Mouse (Mus musculus) kidney, postnatal 0 days (tissue): Measurements from ENCODE around the gene Atg7. TPM values are rescaled to one million over a fixed set of nuclear protein-coding genes. Genes with fewer than 3 reads are reported as not detected.

ENCODE experiments used
- ATAC-seq: fragments of 200-750 bp; cut with Nextera tagmentation; replicated peaks from 2 replicates; pipeline ENCODE4 v1.8.0; 2017; ENCODE audit warnings: low read depth, moderate number of reproducible peaks, moderate TSS enrichment, moderate library complexity; ENCODE audit not compliant: low FRiP score
- DNase-seq: peaks from one replicate; pipeline ENCODE4 v3.0.0-alpha.2; 2016; ENCODE audit warnings: low spot score
- H3K27ac ChIP-seq: fragments of 300-500 bp; sonication (generic); 2 replicates; pipeline ENCODE4 v1.5.1; 2014; ENCODE audit warnings: mild to moderate bottlenecking
- H3K27me3 ChIP-seq: fragments of 300-500 bp; sonication (generic); 2 replicates; pipeline ENCODE4 v1.6.1; 2014; ENCODE audit warnings: low read length, mixed read lengths; ENCODE audit not compliant: insufficient read depth
- H3K36me3 ChIP-seq: fragments of 300-500 bp; sonication (generic); 2 replicates; pipeline ENCODE4 v1.6.1; 2014; ENCODE audit warnings: low read length, mixed read lengths; ENCODE audit not compliant: insufficient read depth
- H3K4me1 ChIP-seq: fragments of 300-500 bp; sonication (generic); replicated peaks from 2 replicates; pipeline ENCODE4 v1.6.1; 2014; ENCODE audit warnings: antibody characterized with exemption, low read length, mixed read lengths; ENCODE audit not compliant: insufficient read depth
- H3K4me2 ChIP-seq: fragments of 300-500 bp; sonication (generic); 2 replicates; pipeline ENCODE4 v1.6.1; 2014; ENCODE audit warnings: mild to moderate bottlenecking, low read length, moderate library complexity, mixed read lengths
- H3K4me3 ChIP-seq: fragments of 300-500 bp; sonication (generic); replicated peaks from 2 replicates; pipeline ENCODE4 v1.5.1; 2014; ENCODE audit warnings: low read depth, low read length
- H3K9ac ChIP-seq: fragments of 300-500 bp; sonication (generic); 2 replicates; pipeline ENCODE4 v1.6.1; 2014; ENCODE audit warnings: low read depth, low read length
- H3K9me3 ChIP-seq: fragments of 300-500 bp; sonication (generic); replicated peaks from 2 replicates; pipeline ENCODE4 v1.6.1; 2016; ENCODE audit warnings: low read length, inconsistent platforms, mixed read lengths
- CTCF ChIP-seq: IDR thresholded peaks from 2 replicates; pipeline ENCODE4 v1.5.1; 2016; ENCODE audit warnings: antibody characterized with exemption, low read depth, mild to moderate bottlenecking, moderate library complexity
- WGBS: fragments of 180-500 bp; shearing (Covaris S2); extraction: QIAGEN DNeasy Blood & Tissue Kit; methylation state at CpG from one replicate; pipeline ENCODE4 v1.1.7; 2014; 5-methylcytosine and 5-hydroxymethylcytosine counted together
- polyA plus RNA-seq: library from polyadenylated mRNA; unstranded; fragments of >200 nt; fragmentation: Nextera tagmentation; extraction: Ambion mirVana; gene quantifications from 2 replicates; pipeline ENCODE4 v1.2.1, GENCODE M21; 2015

Gene Atg7
- polyA plus RNA-seq, 1 experiment from 2014 or later = 19.7 TPM

- WGBS = 35% methylated on average over 1 of the region's 1 CpGs
- DNase-seq (no peak), ATAC-seq (no peak)
- Histone ChIP-seq H3K27me3 (no peaks in the 10 kb centered on the region), H3K27ac (no peak overlapping the region), H3K9me3 (no peaks in the 10 kb centered on the region), H3K36me3 (no peaks in the 10 kb centered on the region), H3K4me1 (no peaks in the 10 kb centered on the region; the same call in 1 of the 2 replicates), H3K9ac (no peak overlapping the region), H3K4me2 (no peak overlapping the region), H3K4me3 (no peak overlapping the region)
- no peak for TF ChIP-seq CTCF
Observed at GRCm38 (mm10) chr6:114809431-114809811, 166.5 kb downstream of the Atg7 start.

- ATAC-seq = no peak
- TF ChIP-seq CTCF = no peak
Observed at GRCm38 (mm10) chr6:114812322-114812721, 169.4 kb downstream of the Atg7 start.

GRCm38 (mm10) chr6:114812779-114813178, 169.9 kb downstream of the Atg7 start:
- Histone ChIP-seq H3K4me2 (no peak overlapping the region), H3K36me3 (no peaks in the 10 kb centered on the region), H3K27ac (no peak overlapping the region), H3K4me1 (no peaks in the 10 kb centered on the region; the same call in 1 of the 2 replicates), H3K27me3 (no peaks in the 10 kb centered on the region), H3K9ac (no peak overlapping the region), H3K9me3 (no peaks in the 10 kb centered on the region), H3K4me3 (no peak overlapping the region)
- no peak for TF ChIP-seq CTCF
- ATAC-seq (no peak), DNase-seq (no peak)
- 81% methylated on average over 4 of the region's 4 CpGs for WGBS

More at GRCm38 (mm10) chr6:114812322-114812721, 169.4 kb downstream of the Atg7 start:
- Histone ChIP-seq H3K4me3 (no peak overlapping the region), H3K9me3 (no peaks in the 10 kb centered on the region), H3K9ac (no peak overlapping the region), H3K4me1 (no peaks in the 10 kb centered on the region; the same call in 1 of the 2 replicates), H3K36me3 (no peaks in the 10 kb centered on the region), H3K27me3 (no peaks in the 10 kb centered on the region), H3K4me2 (no peak overlapping the region), H3K27ac (no peak overlapping the region)
- 82% methylated on average over 5 of the region's 5 CpGs for WGBS
- no peak for DNase-seq

- peaks cover 8% of the 10 kb centered on the region; the same call in 1 of the 2 replicates for H3K4me1 ChIP-seq
- no peak overlapping the region for H3K9ac ChIP-seq
- no peaks in the 10 kb centered on the region for H3K9me3 ChIP-seq
- no peaks in the 10 kb centered on the region for H3K36me3 ChIP-seq
- no peak for ATAC-seq
- no peak for TF ChIP-seq CTCF
- no peak overlapping the region for H3K4me3 ChIP-seq
- H3K4me2 ChIP-seq = no peak overlapping the region
- H3K27ac ChIP-seq = no peak overlapping the region
- DNase-seq = peak; percentile 42
- 44% methylated on average over 6 of the region's 6 CpGs for WGBS
- no peaks in the 10 kb centered on the region for H3K27me3 ChIP-seq
Observed at GRCm38 (mm10) chr6:114814199-114814881, 171.4 kb downstream of the Atg7 start.

- peaks cover 8% of the 10 kb centered on the region; the same call in 1 of the 2 replicates for H3K4me1 ChIP-seq
- WGBS = 95% methylated on average over 5 of the region's 5 CpGs
- peak; percentile 56 for TF ChIP-seq CTCF
- DNase-seq (no peak), ATAC-seq (no peak)
- no peaks in the 10 kb centered on the region for H3K9me3 ChIP-seq
- H3K27me3 ChIP-seq = no peaks in the 10 kb centered on the region
- no peaks in the 10 kb centered on the region for H3K36me3 ChIP-seq
- H3K4me3 ChIP-seq = no peak overlapping the region
- no peak overlapping the region for H3K27ac ChIP-seq
- H3K4me2 ChIP-seq = no peak overlapping the region
- H3K9ac ChIP-seq = no peak overlapping the region
Observed at GRCm38 (mm10) chr6:114814882-114815650, 172.2 kb downstream of the Atg7 start.

- Histone ChIP-seq H3K9ac (no peak overlapping the region), H3K9me3 (no peaks in the 10 kb centered on the region), H3K4me1 (peaks cover 8% of the 10 kb centered on the region; the same call in 1 of the 2 replicates), H3K4me2 (no peak overlapping the region), H3K27ac (peak overlapping the region; percentile 55; the same call in 1 of the 2 replicates), H3K4me3 (no peak overlapping the region), H3K27me3 (no peaks in the 10 kb centered on the region), H3K36me3 (no peaks in the 10 kb centered on the region)
- 34% methylated on average over 11 of the region's 11 CpGs for WGBS
- DNase-seq (no peak), ATAC-seq (no peak)
- no peak for TF ChIP-seq CTCF
Observed at GRCm38 (mm10) chr6:114817948-114818347, 175.1 kb downstream of the Atg7 start.
